ENCODE assay signal across 40 mouse cellular contexts in the genomic region with DNA sequence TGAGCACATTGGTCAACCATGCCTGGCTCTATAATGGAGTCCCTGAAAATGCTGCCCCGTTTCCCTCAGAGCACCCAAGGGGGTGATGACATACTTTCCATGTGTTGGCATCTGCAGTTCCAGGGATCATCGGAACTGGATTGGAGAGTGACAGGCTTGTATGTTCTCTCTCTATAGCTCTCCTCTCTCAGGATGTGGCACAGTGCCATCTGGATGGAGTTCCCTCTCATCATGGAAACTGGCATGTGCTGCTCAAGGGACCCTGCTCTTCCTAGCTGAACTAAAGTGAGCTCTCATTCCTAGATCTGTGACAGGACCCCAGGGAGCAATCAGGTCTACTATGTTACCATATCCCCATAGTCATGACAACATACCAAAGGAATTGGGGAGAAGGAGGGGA. TPM values are rescaled to one million over a fixed set of nuclear protein-coding genes. Genes with fewer than 3 reads are reported as not detected.
DNase-seq lines count a peak whose midpoint lies in the region; ATAC-seq and TF ChIP-seq lines count a peak whose summit lies in the region.
"Had no signal": no experiment of that assay in that cellular context is flagged by ENCODE, and none has a peak within 500 bp of the region (broad histone marks: within the 10 kb centered on the region; RNA-seq: fewer than 3 reads in every experiment).

No protein-coding gene starts in this region.

- peak; percentile 7 for DNase-seq in forebrain, postnatal 0 days
- DNase-seq in forebrain, embryonic 10.5 days (ENCODE audit: extremely low spot score, low spot score): no peak
- peak; percentile 12 for DNase-seq in lung, postnatal 10 days
- no peak for DNase-seq in lung, postnatal 4 days
- DNase-seq in stomach, postnatal 0 days (ENCODE audit: low spot score): no peak
- DNase-seq: adrenal gland, postnatal 25 days; cerebellum, adult 18-20 months; embryo, embryonic 11 days; heart, postnatal 10 days; kidney, adult 8-10 months; kidney, postnatal 14 days; layer of hippocampus, adult 9-11 months; retina, postnatal 1 day; right cerebral cortex, postnatal 14 days; spleen, adult 18-20 months; thymus, adult 2 months; thymus, postnatal 36 days had no signal

- H3K4me3 ChIP-seq in forebrain, postnatal 0 days (ENCODE audit: low read depth, low read length): no peak overlapping the region
- H3K4me3 ChIP-seq in forebrain, embryonic 10.5 days: no peak overlapping the region
- no peak overlapping the region for H3K4me3 ChIP-seq in stomach, embryonic 14.5 days (ENCODE audit: low read depth, low read length)
- H3K4me3 ChIP-seq in stomach, postnatal 0 days (ENCODE audit: low read depth, low read length): no peak overlapping the region
- H3K4me3 ChIP-seq in kidney, embryonic 14.5 days (ENCODE audit: low read length): no peak overlapping the region
- H3K4me3 ChIP-seq: embryonic facial prominence, embryonic 12.5 days; forebrain, embryonic 15.5 days; heart, embryonic 13.5 days; hindbrain, embryonic 10.5 days; intestine, embryonic 15.5 days; limb, embryonic 12.5 days; liver, embryonic 15.5 days; lung, embryonic 15.5 days; midbrain, embryonic 15.5 days; myocyte; neural tube, embryonic 13.5 days had no signal

- no peak for TF ChIP-seq CTCF in forebrain, postnatal 0 days (IDR thresholded peaks at IDR 0.05; ENCODE audit: low read depth)
- no peak for TF ChIP-seq CTCF in stomach, postnatal 0 days (IDR thresholded peaks at IDR 0.05; ENCODE audit: low read depth)

- no peak for ATAC-seq in forebrain, postnatal 0 days
- ATAC-seq in stomach, embryonic 14.5 days (ENCODE audit: insufficient number of reproducible peaks, insufficient read depth, low FRiP score, low read depth): 0 out of 2 replicates have a peak, but pooled peaks have one; percentile 23
- no peak for ATAC-seq in stomach, postnatal 0 days (ENCODE audit: low FRiP score, low TSS enrichment)
- no peak for ATAC-seq in kidney, embryonic 14.5 days (ENCODE audit: low FRiP score, low TSS enrichment)
- ATAC-seq: CD4-positive, CD25-positive, alpha-beta regulatory T cell, adult 4 months; forebrain, embryonic 15.5 days; hindbrain, embryonic 16.5 days; intestine, embryonic 15.5 days; midbrain, embryonic 15.5 days had no signal

- H3K36me3 ChIP-seq in forebrain, postnatal 0 days (ENCODE audit: insufficient read depth): no peaks in the 10 kb centered on the region
- no peaks in the 10 kb centered on the region for H3K36me3 ChIP-seq in forebrain, embryonic 10.5 days (replicated peaks)
- no peaks in the 10 kb centered on the region for H3K36me3 ChIP-seq in stomach, embryonic 14.5 days (ENCODE audit: control insufficient read depth, insufficient read depth, low read length)
- H3K36me3 ChIP-seq in stomach, postnatal 0 days (ENCODE audit: control insufficient read depth, insufficient read depth, low read length): no peaks in the 10 kb centered on the region
- H3K36me3 ChIP-seq in kidney, embryonic 14.5 days (ENCODE audit: control insufficient read depth, insufficient read depth, low read length): no peaks in the 10 kb centered on the region
- H3K36me3 ChIP-seq: embryonic facial prominence, embryonic 12.5 days; forebrain, embryonic 15.5 days; heart, embryonic 13.5 days; hindbrain, embryonic 10.5 days; intestine, embryonic 15.5 days; limb, embryonic 12.5 days; liver, embryonic 15.5 days; lung, embryonic 15.5 days; midbrain, embryonic 15.5 days; neural tube, embryonic 13.5 days had no signal

- H3K9ac ChIP-seq in forebrain, postnatal 0 days: no peak overlapping the region
- no peak overlapping the region for H3K9ac ChIP-seq in stomach, embryonic 14.5 days (replicated peaks; ENCODE audit: low read depth, low read length)
- H3K9ac ChIP-seq in stomach, postnatal 0 days (ENCODE audit: low read length): no peak overlapping the region
- no peak overlapping the region for H3K9ac ChIP-seq in kidney, embryonic 14.5 days (ENCODE audit: low read depth, low read length)
- H3K9ac ChIP-seq: embryonic facial prominence, embryonic 12.5 days; forebrain, embryonic 15.5 days; heart, embryonic 13.5 days; intestine, embryonic 15.5 days; limb, embryonic 12.5 days; liver, embryonic 15.5 days; lung, embryonic 15.5 days; midbrain, embryonic 15.5 days; neural tube, embryonic 13.5 days had no signal

- WGBS in forebrain, postnatal 0 days: 54% methylated on average over 2 of the region's 2 CpGs
- WGBS in forebrain, embryonic 10.5 days: 95% methylated on average over 2 of the region's 2 CpGs
- 95% methylated on average over 2 of the region's 2 CpGs for WGBS in stomach, embryonic 14.5 days
- 93% methylated on average over 2 of the region's 2 CpGs for WGBS in stomach, postnatal 0 days
- WGBS in kidney, embryonic 14.5 days: 87% methylated on average over 2 of the region's 2 CpGs

- no peak overlapping the region for H3K27ac ChIP-seq in forebrain, postnatal 0 days (ENCODE audit: low read depth, low read length)
- no peak overlapping the region for H3K27ac ChIP-seq in forebrain, embryonic 10.5 days
- H3K27ac ChIP-seq in stomach, embryonic 14.5 days (ENCODE audit: low read length): no peak overlapping the region
- H3K27ac ChIP-seq in stomach, postnatal 0 days (replicated peaks): no peak overlapping the region
- H3K27ac ChIP-seq in kidney, embryonic 14.5 days (ENCODE audit: low read depth, low read length): no peak overlapping the region
- H3K27ac ChIP-seq: embryonic facial prominence, embryonic 12.5 days; forebrain, embryonic 15.5 days; heart, embryonic 13.5 days; hindbrain, embryonic 10.5 days; intestine, embryonic 15.5 days; limb, embryonic 12.5 days; liver, embryonic 15.5 days; lung, embryonic 15.5 days; macrophage; midbrain, embryonic 15.5 days; neural tube, embryonic 13.5 days had no signal

- no peaks in the 10 kb centered on the region for H3K9me3 ChIP-seq in forebrain, postnatal 0 days (ENCODE audit: low read length)
- no peaks in the 10 kb centered on the region for H3K9me3 ChIP-seq in forebrain, embryonic 10.5 days
- no peaks in the 10 kb centered on the region for H3K9me3 ChIP-seq in stomach, embryonic 14.5 days (ENCODE audit: control insufficient read depth, low read depth, low read length)
- no peaks in the 10 kb centered on the region for H3K9me3 ChIP-seq in stomach, postnatal 0 days (ENCODE audit: control insufficient read depth, low read length)
- no peaks in the 10 kb centered on the region for H3K9me3 ChIP-seq in kidney, embryonic 14.5 days (ENCODE audit: control insufficient read depth, low read length)
- H3K9me3 ChIP-seq: embryonic facial prominence, embryonic 12.5 days; forebrain, embryonic 15.5 days; heart, embryonic 13.5 days; hindbrain, embryonic 10.5 days; intestine, embryonic 15.5 days; limb, embryonic 12.5 days; liver, embryonic 15.5 days; lung, embryonic 15.5 days; midbrain, embryonic 15.5 days; neural tube, embryonic 13.5 days had no signal

- H3K4me1 ChIP-seq in forebrain, postnatal 0 days (ENCODE audit: insufficient read depth): no peaks in the 10 kb centered on the region
- no peaks in the 10 kb centered on the region for H3K4me1 ChIP-seq in forebrain, embryonic 10.5 days
- H3K4me1 ChIP-seq in stomach, embryonic 14.5 days (ENCODE audit: control insufficient read depth, insufficient read depth, low read length): no peaks in the 10 kb centered on the region
- no peaks in the 10 kb centered on the region for H3K4me1 ChIP-seq in stomach, postnatal 0 days (replicated peaks; ENCODE audit: control insufficient read depth, insufficient read depth)
- no peaks in the 10 kb centered on the region for H3K4me1 ChIP-seq in kidney, embryonic 14.5 days (ENCODE audit: control insufficient read depth, insufficient read depth, low read length)
- H3K4me1 ChIP-seq: embryonic facial prominence, embryonic 12.5 days; forebrain, embryonic 15.5 days; hindbrain, embryonic 10.5 days; intestine, embryonic 15.5 days; limb, embryonic 12.5 days; liver, embryonic 15.5 days; lung, embryonic 15.5 days; midbrain, embryonic 15.5 days; neural tube, embryonic 13.5 days had no signal

- no peaks in the 10 kb centered on the region for H3K27me3 ChIP-seq in forebrain, postnatal 0 days (ENCODE audit: insufficient read depth, low read length)
- H3K27me3 ChIP-seq in forebrain, embryonic 10.5 days (ENCODE audit: poor library complexity, severe bottlenecking): no peaks in the 10 kb centered on the region
- no peaks in the 10 kb centered on the region for H3K27me3 ChIP-seq in stomach, embryonic 14.5 days (ENCODE audit: control insufficient read depth, insufficient read depth, low read length)
- H3K27me3 ChIP-seq in stomach, postnatal 0 days (ENCODE audit: control insufficient read depth, insufficient read depth, low read length): no peaks in the 10 kb centered on the region
- no peaks in the 10 kb centered on the region for H3K27me3 ChIP-seq in kidney, embryonic 14.5 days (ENCODE audit: control insufficient read depth, insufficient read depth, low read length)
- H3K27me3 ChIP-seq: embryonic facial prominence, embryonic 12.5 days; forebrain, embryonic 15.5 days; intestine, embryonic 15.5 days; limb, embryonic 12.5 days; liver, embryonic 15.5 days; lung, embryonic 15.5 days; midbrain, embryonic 15.5 days; neural tube, embryonic 13.5 days had no signal

- H3K4me2 ChIP-seq in forebrain, postnatal 0 days (ENCODE audit: low read depth): no peak overlapping the region
- no peak overlapping the region for H3K4me2 ChIP-seq in stomach, embryonic 14.5 days (replicated peaks; ENCODE audit: low read depth, low read length)
- no peak overlapping the region for H3K4me2 ChIP-seq in stomach, postnatal 0 days (replicated peaks; ENCODE audit: low read depth)
- H3K4me2 ChIP-seq in kidney, embryonic 14.5 days (replicated peaks; ENCODE audit: low read depth, low read length): no peak overlapping the region
- H3K4me2 ChIP-seq: embryonic facial prominence, embryonic 12.5 days; forebrain, embryonic 15.5 days; heart, embryonic 13.5 days; intestine, embryonic 15.5 days; limb, embryonic 12.5 days; liver, embryonic 15.5 days; lung, embryonic 15.5 days; midbrain, embryonic 15.5 days; neural tube, embryonic 13.5 days had no signal

- TF ChIP-seq EP300 in stomach, postnatal 0 days (optimal IDR thresholded peaks at IDR 0.05): no peak

RNA-seq across cellular contexts. Expression of a gene that starts 56.9 kb away (rescaled TPM):
- not detected in 2 replicates for total RNA-seq in forebrain, postnatal 0 days (2014; rRNA removed)
- not detected in 2 replicates for polyA plus RNA-seq in forebrain, postnatal 0 days (2015; fragmentation: Nextera tagmentation; extraction: Ambion mirVana)
- polyA plus RNA-seq in forebrain, embryonic 10.5 days (2016; fragmentation: Nextera tagmentation; extraction: Ambion mirVana): not detected in 2 replicates
- polyA plus RNA-seq in stomach, embryonic 14.5 days (2014; fragmentation: Nextera tagmentation; extraction: Ambion mirVana): not detected in 2 replicates
- polyA plus RNA-seq in stomach, postnatal 0 days (2015; fragmentation: Nextera tagmentation; extraction: Ambion mirVana): not detected in 2 replicates
- not detected in 2 replicates for polyA plus RNA-seq in kidney, embryonic 14.5 days (2014; fragmentation: Nextera tagmentation; extraction: Ambion mirVana)
- total RNA-seq: adrenal gland, adult 18-20 months; adrenal gland, postnatal 25 days; gastrocnemius, adult 8-10 months; gastrocnemius, postnatal 4 days; heart, adult 8-10 months; heart, postnatal 10 days; left cerebral cortex, postnatal 10 days; liver, adult 2 months; megakaryocyte-erythroid progenitor cell, adult 5-6 weeks had no signal
- polyA plus RNA-seq: CD4-positive, CD25-positive, alpha-beta regulatory T cell, adult 4 months; embryonic facial prominence, embryonic 12.5 days; forebrain, embryonic 15.5 days; heart, embryonic 13.5 days; hindbrain, embryonic 10.5 days; hindbrain, embryonic 16.5 days; intestine, embryonic 15.5 days; limb, embryonic 12.5 days; liver, adult 2 months; liver, embryonic 15.5 days; lung, embryonic 15.5 days; macrophage; midbrain, embryonic 15.5 days; myocyte; neural tube, embryonic 13.5 days; thymus, adult 2 months had no signal

Comparison
In these comparisons a context has a peak if more than half of its experiments do, and no peak if none do; other contexts are left out.
1. DNase-seq: peak in forebrain, postnatal 0 days (single experiment) and lung, postnatal 10 days (single experiment); none in forebrain, embryonic 10.5 days (single experiment), lung, postnatal 4 days (0 of 2) and stomach, postnatal 0 days (single experiment).